Mouse (Mus musculus): ENCODE measurements around the gene Rab6b. TPM values are rescaled to one million over a fixed set of nuclear protein-coding genes. Genes with fewer than 3 reads are reported as not detected.

Rab6b gene
- polyA plus RNA-seq, 1 experiment from 2014 or later = 0.27 TPM

- H3K9ac ChIP-seq (ENCODE audit: low read depth, low read length) = no peak overlapping the region
- no peak for ATAC-seq (ENCODE audit: low read depth)
- H3K36me3 ChIP-seq (ENCODE audit: control insufficient read depth, insufficient read depth) = no peaks in the 10 kb centered on the region
- H3K9me3 ChIP-seq (replicated peaks; ENCODE audit: control insufficient read depth, low read length) = no peaks in the 10 kb centered on the region
- no peak overlapping the region for H3K4me2 ChIP-seq (ENCODE audit: low read depth, low read length)
- no peak overlapping the region for H3K4me3 ChIP-seq (ENCODE audit: low read depth, low read length)
- H3K27me3 ChIP-seq (ENCODE audit: control insufficient read depth, insufficient read depth, low read depth, low read length) = no peaks in the 10 kb centered on the region
- H3K27ac ChIP-seq (ENCODE audit: low read length) = no peak overlapping the region
- WGBS (ENCODE audit: insufficient replicate concordance) = 63% methylated on average over 6 of the region's 6 CpGs
- H3K4me1 ChIP-seq (ENCODE audit: control insufficient read depth, low read depth, low read length) = no peaks in the 10 kb centered on the region
Observed at GRCm38 (mm10) chr9:103214281-103214680, 102.7 kb downstream of the Rab6b start.

DNA sequence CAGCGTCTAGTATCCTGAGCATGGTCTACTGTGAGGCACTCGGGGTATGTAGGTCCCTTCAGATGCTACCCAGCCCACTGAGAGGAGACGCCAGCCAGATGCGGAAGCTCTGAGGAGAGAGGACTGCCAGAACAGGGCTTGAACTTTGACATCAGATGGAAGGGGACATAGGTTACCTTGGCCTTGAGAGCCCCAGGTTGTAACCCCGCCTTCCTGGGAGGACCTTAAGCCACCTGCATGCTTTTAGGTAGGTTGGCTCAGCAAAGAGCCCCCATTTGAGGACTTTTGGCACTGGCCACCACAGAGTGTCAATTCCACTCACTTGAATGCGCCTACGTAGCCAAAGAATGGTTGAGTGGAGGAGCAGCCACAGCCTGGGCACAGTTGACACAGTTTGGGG is 113.1 kb downstream of the Rab6b start:
- Histone ChIP-seq H3K27ac (ENCODE audit: low read length) (no peak overlapping the region), H3K9me3 (replicated peaks; ENCODE audit: control insufficient read depth, low read length) (no peaks in the 10 kb centered on the region), H3K4me3 (ENCODE audit: low read depth, low read length) (no peak overlapping the region), H3K36me3 (ENCODE audit: control insufficient read depth, insufficient read depth) (no peaks in the 10 kb centered on the region), H3K4me2 (ENCODE audit: low read depth, low read length) (no peak overlapping the region), H3K27me3 (ENCODE audit: control insufficient read depth, insufficient read depth, low read depth, low read length) (no peaks in the 10 kb centered on the region), H3K4me1 (ENCODE audit: control insufficient read depth, low read depth, low read length) (no peaks in the 10 kb centered on the region), H3K9ac (ENCODE audit: low read depth, low read length) (no peak overlapping the region)
- ATAC-seq (ENCODE audit: low read depth) = peak; percentile 5; the same call in 1 of the 2 replicates
- WGBS (ENCODE audit: insufficient replicate concordance) = 58% methylated on average over 7 of the region's 7 CpGs

DNA sequence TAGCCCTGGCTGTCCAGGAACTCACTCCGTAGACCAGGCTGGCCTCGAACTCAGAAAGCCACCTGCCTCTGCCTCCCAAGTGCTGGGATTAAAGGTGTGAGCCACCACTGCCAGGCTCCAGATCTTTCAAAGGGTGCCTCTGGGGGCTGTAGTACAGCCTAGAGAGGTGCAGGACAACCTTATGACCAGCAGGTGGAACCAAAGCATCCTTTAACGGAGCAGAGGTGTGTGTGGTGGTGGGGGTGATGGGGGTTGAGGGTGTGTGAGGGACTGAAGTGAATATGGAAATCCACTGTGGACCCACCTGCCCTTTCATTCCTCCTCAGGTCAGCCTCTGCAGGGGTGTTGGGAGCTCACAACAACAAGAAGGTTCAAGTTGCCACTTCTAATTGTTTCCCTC is 113.9 kb downstream of the Rab6b start:
- Histone ChIP-seq H3K4me2 (ENCODE audit: low read depth, low read length) (no peak overlapping the region), H3K27ac (ENCODE audit: low read length) (no peak overlapping the region), H3K9me3 (replicated peaks; ENCODE audit: control insufficient read depth, low read length) (no peaks in the 10 kb centered on the region), H3K36me3 (ENCODE audit: control insufficient read depth, insufficient read depth) (no peaks in the 10 kb centered on the region), H3K4me1 (ENCODE audit: control insufficient read depth, low read depth, low read length) (no peaks in the 10 kb centered on the region; the same call in 1 of the 2 replicates), H3K9ac (ENCODE audit: low read depth, low read length) (no peak overlapping the region), H3K27me3 (ENCODE audit: control insufficient read depth, insufficient read depth, low read depth, low read length) (no peaks in the 10 kb centered on the region), H3K4me3 (ENCODE audit: low read depth, low read length) (no peak overlapping the region)
- 0 out of 2 replicates have a peak, but pooled peaks have one; percentile 3 for ATAC-seq (ENCODE audit: low read depth)
- WGBS (ENCODE audit: insufficient replicate concordance) = 40% methylated on average over 3 of the region's 3 CpGs

GRCm38 (mm10) chr9:103226806-103227205 is 115.2 kb downstream of the Rab6b start:
- Histone ChIP-seq H3K4me3 (ENCODE audit: low read depth, low read length) (peak overlapping the region; percentile 16; the same call in 1 of the 2 replicates), H3K9me3 (replicated peaks; ENCODE audit: control insufficient read depth, low read length) (no peaks in the 10 kb centered on the region), H3K36me3 (ENCODE audit: control insufficient read depth, insufficient read depth) (no peaks in the 10 kb centered on the region), H3K4me2 (ENCODE audit: low read depth, low read length) (no peak overlapping the region), H3K27ac (ENCODE audit: low read length) (peak overlapping the region; percentile 34; the same call in 1 of the 2 replicates), H3K27me3 (ENCODE audit: control insufficient read depth, insufficient read depth, low read depth, low read length) (no peaks in the 10 kb centered on the region), H3K4me1 (ENCODE audit: control insufficient read depth, low read depth, low read length) (peaks cover 6% of the 10 kb centered on the region), H3K9ac (ENCODE audit: low read depth, low read length) (no peak overlapping the region)
- ATAC-seq (ENCODE audit: low read depth) = no peak
- 77% methylated on average over 15 of the region's 15 CpGs for WGBS (ENCODE audit: insufficient replicate concordance)

GRCm38 (mm10) chr9:103227760-103228159 is 116.2 kb downstream of the Rab6b start:
- Histone ChIP-seq H3K9me3 (replicated peaks; ENCODE audit: control insufficient read depth, low read length) (no peaks in the 10 kb centered on the region), H3K27me3 (ENCODE audit: control insufficient read depth, insufficient read depth, low read depth, low read length) (no peaks in the 10 kb centered on the region), H3K4me2 (ENCODE audit: low read depth, low read length) (no peak overlapping the region), H3K36me3 (ENCODE audit: control insufficient read depth, insufficient read depth) (no peaks in the 10 kb centered on the region), H3K9ac (ENCODE audit: low read depth, low read length) (no peak overlapping the region; the same call in 1 of the 2 replicates), H3K4me1 (ENCODE audit: control insufficient read depth, low read depth, low read length) (peaks cover 8% of the 10 kb centered on the region), H3K4me3 (ENCODE audit: low read depth, low read length) (peak overlapping the region; percentile 47), H3K27ac (ENCODE audit: low read length) (peak overlapping the region; percentile 67)
- WGBS (ENCODE audit: insufficient replicate concordance) = 75% methylated on average over 16 of the region's 16 CpGs
- no peak for ATAC-seq (ENCODE audit: low read depth)

- peak overlapping the region; percentile 67 for H3K27ac ChIP-seq (ENCODE audit: low read length)
- ATAC-seq (ENCODE audit: low read depth) = no peak
- 54% methylated on average over 13 of the region's 13 CpGs for WGBS (ENCODE audit: insufficient replicate concordance)
- peak overlapping the region; percentile 47 for H3K4me3 ChIP-seq (ENCODE audit: low read depth, low read length)
- H3K4me2 ChIP-seq (ENCODE audit: low read depth, low read length) = peak overlapping the region; percentile 7
- no peaks in the 10 kb centered on the region for H3K36me3 ChIP-seq (ENCODE audit: control insufficient read depth, insufficient read depth)
- H3K27me3 ChIP-seq (ENCODE audit: control insufficient read depth, insufficient read depth, low read depth, low read length) = no peaks in the 10 kb centered on the region
- no peak overlapping the region; the same call in 1 of the 2 replicates for H3K9ac ChIP-seq (ENCODE audit: low read depth, low read length)
- peaks cover 8% of the 10 kb centered on the region for H3K4me1 ChIP-seq (ENCODE audit: control insufficient read depth, low read depth, low read length)
- H3K9me3 ChIP-seq (replicated peaks; ENCODE audit: control insufficient read depth, low read length) = no peaks in the 10 kb centered on the region
Observed at GRCm38 (mm10) chr9:103228370-103229003, 116.9 kb downstream of the Rab6b start.

- 58% methylated on average over 15 of the region's 15 CpGs for WGBS (ENCODE audit: insufficient replicate concordance)
- peak overlapping the region; percentile 67 for H3K27ac ChIP-seq (ENCODE audit: low read length)
- H3K27me3 ChIP-seq (ENCODE audit: control insufficient read depth, insufficient read depth, low read depth, low read length) = no peaks in the 10 kb centered on the region
- no peaks in the 10 kb centered on the region for H3K36me3 ChIP-seq (ENCODE audit: control insufficient read depth, insufficient read depth)
- H3K4me2 ChIP-seq (ENCODE audit: low read depth, low read length) = peak overlapping the region; percentile 49
- H3K9me3 ChIP-seq (replicated peaks; ENCODE audit: control insufficient read depth, low read length) = no peaks in the 10 kb centered on the region
- H3K9ac ChIP-seq (ENCODE audit: low read depth, low read length) = peak overlapping the region; percentile 43
- H3K4me1 ChIP-seq (ENCODE audit: control insufficient read depth, low read depth, low read length) = peaks cover 12% of the 10 kb centered on the region
- H3K4me3 ChIP-seq (ENCODE audit: low read depth, low read length) = peak overlapping the region; percentile 47
- no peak for ATAC-seq (ENCODE audit: low read depth)
Observed at GRCm38 (mm10) chr9:103229037-103229867, 117.7 kb downstream of the Rab6b start.

DNA sequence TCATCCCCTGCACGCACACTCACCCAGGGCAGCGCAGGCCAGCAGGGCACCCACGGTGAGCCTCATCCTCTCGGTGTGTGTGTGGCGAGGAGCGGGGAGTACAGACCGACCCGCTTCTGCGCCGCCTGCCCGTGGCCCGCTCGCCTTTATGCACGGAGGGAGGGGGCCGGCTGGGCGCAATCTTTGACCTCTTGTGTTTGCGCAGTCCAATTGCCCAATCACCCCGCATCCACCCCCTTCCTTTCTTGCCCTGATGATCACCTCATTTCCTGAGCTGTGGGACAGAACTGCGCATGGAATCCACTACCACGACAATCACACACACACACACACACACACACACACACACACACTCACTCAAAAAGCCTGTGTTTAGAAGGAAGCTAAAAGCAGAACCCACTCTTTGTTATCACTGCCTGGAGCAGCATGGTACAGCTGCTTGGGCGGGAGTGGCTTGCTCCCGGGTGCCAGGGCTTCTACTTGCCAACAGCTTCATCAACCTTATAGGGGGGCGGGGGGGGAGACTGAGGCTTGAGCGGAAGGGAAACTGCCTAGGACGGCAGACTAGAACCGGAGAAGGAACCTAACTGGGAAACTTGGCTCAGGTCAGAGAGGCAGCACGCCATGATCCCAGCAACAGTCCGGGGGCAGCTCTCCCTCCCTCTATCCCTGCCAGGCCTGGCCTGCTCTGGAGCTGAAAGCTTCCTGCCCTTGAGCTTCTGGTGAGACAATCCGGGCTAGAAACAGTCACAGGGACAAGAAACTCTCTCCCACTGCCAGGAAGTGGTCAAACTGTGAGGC is 118.8 kb downstream of the Rab6b start, which contains the start of the genes Gm20425 and Trf:
Gene Gm20425 (minus strand): TSS at position 157 of the 801 bp plus-strand sequence.
Gene Trf (minus strand): TSS at position 294 of the 801 bp plus-strand sequence.
- Histone ChIP-seq H3K27me3 (ENCODE audit: control insufficient read depth, insufficient read depth, low read depth, low read length) (no peaks in the 10 kb centered on the region), H3K27ac (ENCODE audit: low read length) (peak within 1 kb of the TSS; percentile 81), H3K4me2 (ENCODE audit: low read depth, low read length) (peak within 1 kb of the TSS; percentile 49), H3K9me3 (replicated peaks; ENCODE audit: control insufficient read depth, low read length) (no peaks in the 10 kb centered on the region), H3K36me3 (ENCODE audit: control insufficient read depth, insufficient read depth) (no peaks in the 10 kb centered on the region), H3K9ac (ENCODE audit: low read depth, low read length) (peak within 1 kb of the TSS; percentile 43), H3K4me1 (ENCODE audit: control insufficient read depth, low read depth, low read length) (peaks cover 12% of the 10 kb centered on the region), H3K4me3 (ENCODE audit: low read depth, low read length) (peak within 1 kb of the TSS; percentile 47)
- WGBS (ENCODE audit: insufficient replicate concordance) = 8% methylated on average over 29 of the region's 29 CpGs
- peak; percentile 72 for ATAC-seq (ENCODE audit: low read depth)

All from liver, embryonic 16.5 days (tissue).